Mouse (Mus musculus) heart, embryonic 11.5 days (tissue): Measurements from ENCODE around the gene Pth1r. TPM values are rescaled to one million over a fixed set of nuclear protein-coding genes. Genes with fewer than 3 reads are reported as not detected.

Experiments
- ATAC-seq: fragments of 200-750 bp; cut with Nextera tagmentation; replicated peaks from 2 replicates; pipeline ENCODE4 v1.8.0; 2017; ENCODE audit warnings: moderate library complexity; ENCODE audit not compliant: insufficient number of reproducible peaks, low FRiP score, low TSS enrichment
- H3K27ac ChIP-seq: fragments of 300-500 bp; sonication (generic); 2 replicates; pipeline ENCODE4 v1.5.1; 2014; ENCODE audit warnings: mild to moderate bottlenecking, low read depth, low read length
- H3K27me3 ChIP-seq: fragments of 300-500 bp; sonication (generic); 2 replicates; pipeline ENCODE4 v1.6.1; 2014; ENCODE audit warnings: mild to moderate bottlenecking, low read length, mixed read lengths; ENCODE audit not compliant: control insufficient read depth, insufficient read depth
- H3K36me3 ChIP-seq: fragments of 300-500 bp; sonication (generic); 2 replicates; pipeline ENCODE4 v1.6.1; 2014; ENCODE audit warnings: mild to moderate bottlenecking, low read length, moderate library complexity, mixed read lengths; ENCODE audit not compliant: control insufficient read depth, insufficient read depth
- H3K4me1 ChIP-seq: fragments of 300-500 bp; sonication (generic); 2 replicates; pipeline ENCODE4 v1.6.1; 2014; ENCODE audit warnings: low read length; ENCODE audit not compliant: control insufficient read depth, insufficient read depth
- H3K4me2 ChIP-seq: fragments of 300-500 bp; sonication (generic); 2 replicates; pipeline ENCODE4 v1.6.1; 2014; ENCODE audit warnings: mild to moderate bottlenecking, moderate library complexity
- H3K4me3 ChIP-seq: fragments of 300-500 bp; sonication (generic); 2 replicates; pipeline ENCODE4 v1.5.1; 2014; ENCODE audit warnings: low read depth, low read length
- H3K9ac ChIP-seq: fragments of 300-500 bp; sonication (generic); 2 replicates; pipeline ENCODE4 v1.6.1; 2014; ENCODE audit warnings: mild to moderate bottlenecking, low read depth, low read length, moderate library complexity
- H3K9me3 ChIP-seq: fragments of 300-500 bp; sonication (generic); replicated peaks from 2 replicates; pipeline ENCODE4 v1.6.1; 2016; ENCODE audit warnings: low read length; ENCODE audit not compliant: control insufficient read depth
- WGBS: fragments of 180-500 bp; shearing (Covaris S2); extraction: QIAGEN DNeasy Blood & Tissue Kit; methylation state at CpG from one replicate; pipeline ENCODE4 v1.1.7; 2014; ENCODE audit not compliant: insufficient replicate concordance; 5-methylcytosine and 5-hydroxymethylcytosine counted together
- polyA plus RNA-seq: library from polyadenylated mRNA; unstranded; fragments of >200 nt; fragmentation: Nextera tagmentation; extraction: Ambion mirVana; gene quantifications from 2 replicates; pipeline ENCODE4 v1.2.1, GENCODE M21; 2014

Pth1r gene
- polyA plus RNA-seq, 1 experiment from 2014 or later = 24.3 TPM

GRCm38 (mm10) chr9:110718071-110718470 is 28.9 kb downstream of the Pth1r start:
- no peaks in the 10 kb centered on the region for H3K27me3 ChIP-seq
- no peaks in the 10 kb centered on the region for H3K9me3 ChIP-seq
- WGBS = 87% methylated on average over 6 of the region's 6 CpGs
- no peak overlapping the region for H3K9ac ChIP-seq
- no peak overlapping the region for H3K27ac ChIP-seq
- peaks cover 5% of the 10 kb centered on the region for H3K4me1 ChIP-seq
- H3K4me2 ChIP-seq = no peak overlapping the region
- peaks cover 12% of the 10 kb centered on the region; the same call in 1 of the 2 replicates for H3K36me3 ChIP-seq
- no peak overlapping the region for H3K4me3 ChIP-seq
- ATAC-seq = no peak

GRCm38 (mm10) chr9:110716775-110717174 is 30.2 kb downstream of the Pth1r start:
- H3K27me3 ChIP-seq = no peaks in the 10 kb centered on the region
- no peak overlapping the region for H3K4me2 ChIP-seq
- ATAC-seq = 0 out of 2 replicates have a peak, but pooled peaks have one; percentile 52
- H3K4me3 ChIP-seq = no peak overlapping the region
- H3K27ac ChIP-seq = no peak overlapping the region
- H3K9me3 ChIP-seq = no peaks in the 10 kb centered on the region
- peaks cover 13% of the 10 kb centered on the region for H3K36me3 ChIP-seq
- H3K4me1 ChIP-seq = peaks cover 5% of the 10 kb centered on the region
- 32% methylated on average over 4 of the region's 4 CpGs for WGBS
- H3K9ac ChIP-seq = no peak overlapping the region

GRCm38 (mm10) chr9:110715426-110715825 is 31.5 kb downstream of the Pth1r start:
- Histone ChIP-seq H3K36me3 (peaks cover 10% of the 10 kb centered on the region), H3K9ac (no peak overlapping the region), H3K27ac (no peak overlapping the region), H3K4me1 (peaks cover 5% of the 10 kb centered on the region), H3K4me2 (no peak overlapping the region), H3K27me3 (no peaks in the 10 kb centered on the region), H3K4me3 (no peak overlapping the region), H3K9me3 (no peaks in the 10 kb centered on the region)
- WGBS = 61% methylated on average over 1 of the region's 1 CpGs
- ATAC-seq = no peak

- peaks cover 3% of the 10 kb centered on the region; the same call in 1 of the 2 replicates for H3K4me1 ChIP-seq
- H3K9ac ChIP-seq = no peak overlapping the region
- H3K4me3 ChIP-seq = no peak overlapping the region
- WGBS = 74% methylated on average over 1 of the region's 1 CpGs
- no peak for ATAC-seq
- no peak overlapping the region for H3K27ac ChIP-seq
- H3K9me3 ChIP-seq = no peaks in the 10 kb centered on the region
- peaks cover 10% of the 10 kb centered on the region for H3K36me3 ChIP-seq
- no peak overlapping the region for H3K4me2 ChIP-seq
- H3K27me3 ChIP-seq = no peaks in the 10 kb centered on the region
Measured at GRCm38 (mm10) chr9:110713389-110713788, 33.6 kb downstream of the Pth1r start.

GRCm38 (mm10) chr9:110712545-110712944 is 34.4 kb downstream of the Pth1r start:
- no peak for ATAC-seq
- Histone ChIP-seq H3K4me1 (peaks cover 3% of the 10 kb centered on the region; the same call in 1 of the 2 replicates), H3K4me2 (no peak overlapping the region), H3K4me3 (no peak overlapping the region), H3K9ac (no peak overlapping the region), H3K9me3 (no peaks in the 10 kb centered on the region), H3K27me3 (no peaks in the 10 kb centered on the region), H3K36me3 (peaks cover 10% of the 10 kb centered on the region), H3K27ac (no peak overlapping the region)
- WGBS = 92% methylated on average over 4 of the region's 4 CpGs

- Histone ChIP-seq H3K27ac (no peak overlapping the region), H3K4me2 (no peak overlapping the region), H3K27me3 (no peaks in the 10 kb centered on the region), H3K36me3 (peaks cover 10% of the 10 kb centered on the region), H3K4me3 (no peak overlapping the region), H3K9me3 (no peaks in the 10 kb centered on the region), H3K4me1 (peaks cover 3% of the 10 kb centered on the region; the same call in 1 of the 2 replicates), H3K9ac (no peak overlapping the region)
- WGBS = 85% methylated on average over 6 of the region's 6 CpGs
- no peak for ATAC-seq
Measured at GRCm38 (mm10) chr9:110711996-110712395, 34.9 kb downstream of the Pth1r start.

DNA sequence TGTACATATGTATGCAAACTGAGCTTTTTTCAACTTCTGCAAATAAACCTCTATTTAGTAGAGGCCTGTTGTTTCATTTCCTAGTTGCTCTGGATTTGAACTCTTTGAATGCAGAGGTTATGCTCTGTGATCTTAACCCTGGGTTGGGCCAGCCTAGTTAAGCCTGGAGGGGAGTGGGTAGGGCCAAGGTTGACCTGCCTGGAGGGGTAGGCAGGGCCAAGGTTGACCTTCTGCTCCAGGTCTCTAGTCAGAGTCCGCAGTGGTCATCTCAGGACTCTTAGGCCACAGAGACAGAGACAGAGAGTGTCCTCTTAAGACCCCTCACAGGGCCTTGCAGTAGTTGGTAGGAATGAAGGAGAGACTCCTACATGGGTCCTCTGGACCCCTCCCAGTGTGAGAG is 35.4 kb downstream of the Pth1r start:
- Histone ChIP-seq H3K27ac (no peak overlapping the region), H3K27me3 (no peaks in the 10 kb centered on the region), H3K9me3 (no peaks in the 10 kb centered on the region), H3K4me3 (no peak overlapping the region), H3K9ac (no peak overlapping the region), H3K4me2 (no peak overlapping the region), H3K4me1 (peaks cover 3% of the 10 kb centered on the region; the same call in 1 of the 2 replicates), H3K36me3 (peaks cover 10% of the 10 kb centered on the region)
- no peak for ATAC-seq
- 91% methylated on average over 1 of the region's 1 CpGs for WGBS

GRCm38 (mm10) chr9:110709640-110710258 is 37.2 kb downstream of the Pth1r start:
- peaks cover 3% of the 10 kb centered on the region; the same call in 1 of the 2 replicates for H3K4me1 ChIP-seq
- peak overlapping the region; percentile 39; the same call in 1 of the 2 replicates for H3K9ac ChIP-seq
- H3K36me3 ChIP-seq = peaks cover 9% of the 10 kb centered on the region
- 34% methylated on average over 5 of the region's 5 CpGs for WGBS
- peak; percentile 64 for ATAC-seq
- H3K27ac ChIP-seq = no peak overlapping the region; the same call in 1 of the 2 replicates
- H3K9me3 ChIP-seq = no peaks in the 10 kb centered on the region
- H3K4me3 ChIP-seq = 0 out of 2 replicates have a peak overlapping the region, but pooled peaks have one; percentile 8
- peak overlapping the region; percentile 42 for H3K4me2 ChIP-seq
- no peaks in the 10 kb centered on the region for H3K27me3 ChIP-seq

DNA sequence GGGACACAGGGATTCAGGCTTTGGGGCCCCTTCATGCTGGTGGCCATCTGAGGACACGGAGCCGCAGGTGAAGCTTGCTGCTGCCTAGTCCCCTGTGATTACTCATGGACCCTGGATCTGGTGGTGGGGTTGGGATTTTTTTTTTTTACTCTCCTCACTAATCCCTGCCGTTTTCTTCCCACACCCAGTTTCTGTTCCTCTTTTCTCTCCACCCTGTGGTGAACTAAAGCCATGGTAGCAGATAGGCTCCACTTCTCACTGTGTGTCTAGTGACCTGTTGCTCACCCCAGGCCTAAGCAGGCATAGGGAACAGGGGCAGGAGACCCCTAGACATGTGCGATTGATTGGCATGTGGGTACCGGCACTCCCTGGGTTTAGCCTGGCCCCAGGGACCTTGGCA is 40.2 kb downstream of the Pth1r start:
- no peak overlapping the region for H3K4me3 ChIP-seq
- H3K27ac ChIP-seq = no peak overlapping the region
- no peaks in the 10 kb centered on the region for H3K9me3 ChIP-seq
- no peak for ATAC-seq
- peaks cover 4% of the 10 kb centered on the region; the same call in 1 of the 2 replicates for H3K36me3 ChIP-seq
- no peak overlapping the region for H3K4me2 ChIP-seq
- H3K9ac ChIP-seq = no peak overlapping the region
- WGBS = 79% methylated on average over 5 of the region's 5 CpGs
- peaks cover 3% of the 10 kb centered on the region; the same call in 1 of the 2 replicates for H3K4me1 ChIP-seq
- H3K27me3 ChIP-seq = no peaks in the 10 kb centered on the region
